Mouse (Mus musculus) kidney, adult 2 months (tissue): Measurements from ENCODE around the gene Fam3b.

Source experiments
- CTCF ChIP-seq: fragments of 200-500 bp; conservative IDR thresholded peaks from 2 replicates; pipeline ENCODE4 v1.5.1; 2011; ENCODE audit warnings: low read depth, mild to moderate bottlenecking, control low read depth, low read length, moderate library complexity, mixed read lengths; ENCODE audit not compliant: insufficient read depth, insufficient read length
- POLR2A ChIP-seq: fragments of 200-500 bp; IDR thresholded peaks from one replicate; pipeline ENCODE4 v1.6.1; 2011; ENCODE audit warnings: low read depth, low read length, control low read depth

- TF ChIP-seq CTCF (no peak), POLR2A (no peak)
Observed at GRCm38 (mm10) chr16:97512347-97512751, 2.3 kb downstream of the Fam3b start.
